Mouse (Mus musculus): Measurements from ENCODE around the gene Fcer1g.

DNA sequence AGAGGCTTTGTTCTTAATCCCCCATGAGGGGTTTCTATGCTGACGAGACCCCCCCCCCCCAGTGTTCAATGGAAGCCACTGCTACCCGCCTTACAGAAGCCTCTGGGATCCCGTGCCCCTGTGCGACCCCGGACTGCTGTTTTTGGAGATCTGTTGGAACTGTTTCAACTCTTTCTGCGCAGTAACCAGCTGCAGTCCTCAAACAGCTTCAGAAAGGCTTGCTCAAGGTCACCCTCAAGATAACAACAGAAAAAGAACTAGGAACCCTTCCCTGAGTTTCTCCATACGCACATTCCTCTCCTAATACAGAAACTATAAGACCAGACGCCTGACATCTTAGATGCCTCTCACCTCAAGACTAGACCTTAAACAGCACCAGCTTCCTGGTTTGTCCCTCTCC is 45.1 kb downstream of the Fcer1g start:
- TF ChIP-seq EP300 (IDR thresholded peaks at IDR 0.05; ENCODE audit: low read depth): no peak; the same call in 1 of the 2 replicates
- TF ChIP-seq CTCF (IDR thresholded peaks at IDR 0.05; ENCODE audit: low read depth): no peak
